Mouse (Mus musculus) embryonic facial prominence, embryonic 12.5 days (tissue): ENCODE results near the gene Gm7271. TPM values are rescaled to one million over a fixed set of nuclear protein-coding genes. Genes with fewer than 3 reads are reported as not detected.

Source experiments
- polyA plus RNA-seq: library from polyadenylated mRNA; unstranded; fragments of >200 nt; fragmentation: Nextera tagmentation; extraction: Ambion mirVana; gene quantifications from 2 replicates; pipeline ENCODE4 v1.2.1, GENCODE M21; 2016

Gene Gm7271
- polyA plus RNA-seq, 1 experiment from 2014 or later = 3.9 TPM

Other genes starting within 250 kb of the Gm7271 start
- 13.2 and 14.4 TPM in 2 replicates for gene Clock, start 179.2 kb upstream of the Gm7271 start, polyA plus RNA-seq
- gene Pdcl2, start 152.9 kb upstream of the Gm7271 start, polyA plus RNA-seq = not detected in 2 replicates
- 0.38 and 0.54 TPM in 2 replicates for gene Nmu, start 120.3 kb upstream of the Gm7271 start, polyA plus RNA-seq
- 41.1 and 43.3 TPM in 2 replicates for gene Exoc1, start 45.3 kb downstream of the Gm7271 start, polyA plus RNA-seq
- gene Cep135, start 104.7 kb downstream of the Gm7271 start, polyA plus RNA-seq = 9.8 and 10.8 TPM in 2 replicates
- gene C530008M17Rik, start 172.5 kb downstream of the Gm7271 start, polyA plus RNA-seq = 28.0 and 32.0 TPM in 2 replicates